17 mouse cellular contexts compared by ENCODE assay signal in genomic region chr13:57727716-57728115, GRCm38 (mm10).
"Had no signal": no experiment of that assay in that cellular context is flagged by ENCODE, and none has a peak within 500 bp of the region (broad histone marks: within the 10 kb centered on the region; RNA-seq: fewer than 3 reads in every experiment).

No protein-coding gene starts in this region.

- ATAC-seq: midbrain, embryonic 16.5 days had no signal

- H3K4me1 ChIP-seq: limb, embryonic 15.5 days; liver, embryonic 15.5 days had no signal

- DNase-seq: kidney, adult 9 months; kidney, postnatal 14 days; kidney, postnatal 4 days; left cerebral cortex, postnatal 4 days; lung, adult 2 months; lung, postnatal 14 days; lung, postnatal 4 days; thymus, adult 2 months; thymus, postnatal 14 days; thymus, postnatal 4 days had no signal

- H3K4me3 ChIP-seq: limb, embryonic 12.5 days; limb, embryonic 15.5 days; liver, embryonic 15.5 days; midbrain, embryonic 12.5 days had no signal

- H3K9me3 ChIP-seq: limb, embryonic 12.5 days; limb, embryonic 15.5 days; liver, embryonic 15.5 days; midbrain, embryonic 12.5 days had no signal

- H3K9ac ChIP-seq: limb, embryonic 12.5 days; limb, embryonic 15.5 days; liver, embryonic 15.5 days; midbrain, embryonic 12.5 days had no signal

- H3K4me2 ChIP-seq: limb, embryonic 12.5 days; limb, embryonic 15.5 days; liver, embryonic 11.5 days; liver, embryonic 15.5 days; midbrain, embryonic 12.5 days had no signal

- H3K27me3 ChIP-seq: limb, embryonic 15.5 days; liver, embryonic 15.5 days; midbrain, embryonic 12.5 days had no signal

- H3K27ac ChIP-seq: limb, embryonic 12.5 days; limb, embryonic 15.5 days; liver, embryonic 15.5 days; midbrain, embryonic 12.5 days; stomach, postnatal 0 days had no signal

- H3K36me3 ChIP-seq: limb, embryonic 12.5 days; limb, embryonic 15.5 days; liver, embryonic 15.5 days; midbrain, embryonic 12.5 days had no signal
